Mouse (Mus musculus) erythroblast, adult 5-6 weeks (primary cell): ENCODE data around the gene Nacc1. TPM values are rescaled to one million over a fixed set of nuclear protein-coding genes. Genes with fewer than 3 reads are reported as not detected.
A peak's percentile ranks its signal among the peaks of the same experiment; 100 is the strongest.
"Not testable (repeated sequence)": the region's sequence is repeated elsewhere in the genome, so short reads cannot be mapped to it uniquely, and the experiment has no call there.

Experiments
- ATAC-seq: replicated peaks from 2 replicates; pipeline ENCODE4 v1.8.0; 2016; ENCODE audit warnings: moderate number of reproducible peaks, mild to moderate bottlenecking, moderate TSS enrichment, inconsistent platforms; ENCODE audit not compliant: poor library complexity, low FRiP score, severe bottlenecking
- total RNA-seq, 2 experiments: library from RNA; stranded (forward) in 1 of 2; stranded (reverse) in 1 of 2; fragments of 150-400 nt in 1 of 2; fragments of 200-764, 138-1000 nt in 1 of 2; gene quantifications; 2 replicates each; pipeline versions ENCODE4 v1.2.3 to v1.2.4; 2015 to 2017; ENCODE audit warnings: low replicate concordance in 2 of 2

The Nacc1 gene
- total RNA-seq, 2 experiments from 2014 or later = 12.7 to 13.1 TPM

DNA sequence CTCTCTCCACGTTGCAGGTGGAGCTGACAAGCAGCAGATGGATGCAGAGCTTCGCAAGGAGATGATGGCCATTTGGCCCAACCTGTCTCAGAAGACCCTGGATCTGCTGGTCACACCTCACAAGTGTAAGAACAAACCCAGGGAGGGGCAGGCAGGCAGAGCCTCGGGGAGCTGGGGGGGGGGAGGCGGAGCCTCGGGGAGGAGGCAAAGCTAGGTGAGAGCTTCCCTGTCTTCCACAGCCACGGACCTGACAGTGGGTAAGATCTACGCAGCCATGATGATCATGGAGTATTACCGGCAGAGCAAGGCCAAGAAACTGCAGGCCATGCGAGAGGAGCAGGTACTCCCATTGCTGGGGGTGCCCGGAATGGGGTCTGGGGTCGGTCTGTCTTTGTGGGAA, 58.1 kb downstream of the Nacc1 start:
- ATAC-seq = no peak

- ATAC-seq = not testable (repeated sequence)
Measured at GRCm38 (mm10) chr8:84623425-84623824, 64.2 kb downstream of the Nacc1 start.

DNA sequence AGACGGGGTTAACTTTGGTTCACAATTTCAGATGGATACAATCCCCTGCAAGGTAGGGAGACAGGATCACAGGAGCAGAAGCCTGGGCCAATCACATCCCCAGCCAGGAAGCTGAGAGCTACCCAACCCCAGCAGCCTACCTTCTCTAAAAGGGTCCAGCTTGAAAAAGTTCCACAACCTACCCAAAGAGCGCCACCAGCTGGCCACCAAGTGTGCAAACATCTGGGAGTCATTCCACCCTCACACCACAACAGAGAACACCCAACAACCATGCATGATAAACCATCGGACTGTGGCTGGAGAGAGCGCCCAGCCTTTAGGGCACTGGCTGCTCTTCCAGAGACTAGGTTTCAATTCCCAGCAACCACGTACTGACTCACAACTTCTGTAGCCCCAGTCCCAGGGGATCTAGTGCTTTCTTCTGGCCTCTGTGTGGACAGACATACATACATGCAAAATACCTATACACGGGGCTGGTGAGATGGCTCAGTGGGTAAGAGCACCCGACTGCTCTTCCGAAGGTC, 66.5 kb downstream of the Nacc1 start:
- ATAC-seq = peak; percentile 44; the same call in 1 of the 2 replicates

Other genes starting within 250 kb of the Nacc1 start
- 17.8 and 22.9 TPM in 2 replicates for gene Ier2, start 25.0 kb downstream of the Nacc1 start, total RNA-seq (2015; ENCODE audit: low replicate concordance)
- 9.2 and 14.8 TPM in 2 replicates for gene Ier2, start 25.0 kb downstream of the Nacc1 start, total RNA-seq (2017; ENCODE audit: low replicate concordance)
- 9.8 and 16.9 TPM in 2 replicates for gene Trmt1, start 1.6 kb downstream of the Nacc1 start, total RNA-seq (2015; ENCODE audit: low replicate concordance)
- 18.3 and 21.5 TPM in 2 replicates for gene Trmt1, start 1.6 kb downstream of the Nacc1 start, total RNA-seq (2017; ENCODE audit: low replicate concordance)
- gene Lyl1, start 13.6 kb upstream of the Nacc1 start, total RNA-seq (2015; ENCODE audit: low replicate concordance) = 37.4 and 40.3 TPM in 2 replicates
- gene Lyl1, start 13.6 kb upstream of the Nacc1 start, total RNA-seq (2017; ENCODE audit: low replicate concordance) = 43.1 and 44.2 TPM in 2 replicates
- gene G430095P16Rik, start 35.1 kb upstream of the Nacc1 start, total RNA-seq (2015; ENCODE audit: low replicate concordance) = 7.9 and 18.1 TPM in 2 replicates
- 3.6 and 12.9 TPM in 2 replicates for gene G430095P16Rik, start 35.1 kb upstream of the Nacc1 start, total RNA-seq (2017; ENCODE audit: low replicate concordance)
- gene Nfix, start 112.5 kb upstream of the Nacc1 start, total RNA-seq (2015; ENCODE audit: low replicate concordance) = 19.0 and 24.5 TPM in 2 replicates
- 7.9 and 14.1 TPM in 2 replicates for gene Nfix, start 112.5 kb upstream of the Nacc1 start, total RNA-seq (2017; ENCODE audit: low replicate concordance)
- 2.3 TPM in 1 of 2 replicates, not detected in the other for gene Dand5, start 135.0 kb upstream of the Nacc1 start, total RNA-seq (2015; ENCODE audit: low replicate concordance)
- gene Dand5, start 135.0 kb upstream of the Nacc1 start, total RNA-seq (2017; ENCODE audit: low replicate concordance) = 2.3 and 3.9 TPM in 2 replicates
- 4.4 and 5.9 TPM in 2 replicates for gene Gadd45gip1, start 143.7 kb upstream of the Nacc1 start, total RNA-seq (2015; ENCODE audit: low replicate concordance)
- gene Gadd45gip1, start 143.7 kb upstream of the Nacc1 start, total RNA-seq (2017; ENCODE audit: low replicate concordance) = 7.4 and 7.7 TPM in 2 replicates
- 379 and 406 TPM in 2 replicates for gene Rad23a, start 152.8 kb upstream of the Nacc1 start, total RNA-seq (2015; ENCODE audit: low replicate concordance)
- gene Rad23a, start 152.8 kb upstream of the Nacc1 start, total RNA-seq (2017; ENCODE audit: low replicate concordance) = 572 and 669 TPM in 2 replicates
- 255 and 289 TPM in 2 replicates for gene Calr, start 159.1 kb upstream of the Nacc1 start, total RNA-seq (2015; ENCODE audit: low replicate concordance)
- gene Calr, start 159.1 kb upstream of the Nacc1 start, total RNA-seq (2017; ENCODE audit: low replicate concordance) = 800 and 908 TPM in 2 replicates
- 6.0 and 9.6 TPM in 2 replicates for gene Farsa, start 169.1 kb upstream of the Nacc1 start, total RNA-seq (2015; ENCODE audit: low replicate concordance)
- gene Farsa, start 169.1 kb upstream of the Nacc1 start, total RNA-seq (2017; ENCODE audit: low replicate concordance) = 25.0 and 28.8 TPM in 2 replicates
- gene Syce2, start 184.2 kb upstream of the Nacc1 start, total RNA-seq (2015; ENCODE audit: low replicate concordance) = 54.3 and 54.8 TPM in 2 replicates
- gene Syce2, start 184.2 kb upstream of the Nacc1 start, total RNA-seq (2017; ENCODE audit: low replicate concordance) = 10.6 and 24.4 TPM in 2 replicates
- 7.9 and 14.6 TPM in 2 replicates for gene Gcdh, start 206.1 kb upstream of the Nacc1 start, total RNA-seq (2015; ENCODE audit: low replicate concordance)
- 13.4 and 17.6 TPM in 2 replicates for gene Gcdh, start 206.1 kb upstream of the Nacc1 start, total RNA-seq (2017; ENCODE audit: low replicate concordance)
- gene Klf1, start 214.1 kb upstream of the Nacc1 start, total RNA-seq (2015; ENCODE audit: low replicate concordance) = 58.9 and 59.8 TPM in 2 replicates
- gene Klf1, start 214.1 kb upstream of the Nacc1 start, total RNA-seq (2017; ENCODE audit: low replicate concordance) = 85.0 and 116 TPM in 2 replicates
- 31.9 and 44.9 TPM in 2 replicates for gene Dnase2a, start 220.7 kb upstream of the Nacc1 start, total RNA-seq (2015; ENCODE audit: low replicate concordance)
- gene Dnase2a, start 220.7 kb upstream of the Nacc1 start, total RNA-seq (2017; ENCODE audit: low replicate concordance) = 85.2 and 99.8 TPM in 2 replicates
- gene Mast1, start 249.5 kb upstream of the Nacc1 start, total RNA-seq (2015; ENCODE audit: low replicate concordance) = not detected in 2 replicates
- gene Mast1, start 249.5 kb upstream of the Nacc1 start, total RNA-seq (2017; ENCODE audit: low replicate concordance) = 0.28 TPM in 1 of 2 replicates, not detected in the other